Mouse (Mus musculus): ENCODE results near the gene Clcnka.

GRCm38 (mm10) chr4:141426796-141427745 lies 28.5 kb upstream of the Clcnka start:
- TF ChIP-seq POLR2A (IDR thresholded peaks at IDR 0.05; ENCODE audit: low read depth, low read length) (no peak), CTCF (IDR thresholded peaks at IDR 0.05; ENCODE audit: extremely low read depth, insufficient read length, insufficient replicate concordance, low read depth, low read length) (no peak)
